Mouse (Mus musculus) intestine, postnatal 0 days (tissue): ENCODE data around the gene Fkbp2. TPM values are rescaled to one million over a fixed set of nuclear protein-coding genes. Genes with fewer than 3 reads are reported as not detected.

Experiments
- ATAC-seq: fragments of 200-750 bp; cut with Nextera tagmentation; 2 replicates; pipeline ENCODE4 v1.8.0; 2017; ENCODE audit warnings: mild to moderate bottlenecking, moderate TSS enrichment, moderate library complexity
- H3K27ac ChIP-seq: fragments of 300-500 bp; sonication (generic); 2 replicates; pipeline ENCODE4 v1.5.1; 2014; ENCODE audit warnings: mild to moderate bottlenecking, low read depth, low read length, moderate library complexity
- H3K27me3 ChIP-seq: fragments of 300-500 bp; sonication (generic); replicated peaks from 2 replicates; pipeline ENCODE4 v1.6.1; 2014; ENCODE audit warnings: low read length, mixed read lengths; ENCODE audit not compliant: control insufficient read depth, insufficient read depth
- H3K36me3 ChIP-seq: fragments of 300-500 bp; sonication (generic); 2 replicates; pipeline ENCODE4 v1.6.1; 2014; ENCODE audit warnings: mild to moderate bottlenecking, moderate library complexity; ENCODE audit not compliant: control insufficient read depth, insufficient read depth
- H3K4me1 ChIP-seq: fragments of 300-500 bp; sonication (generic); replicated peaks from 2 replicates; pipeline ENCODE4 v1.6.1; 2014; ENCODE audit warnings: antibody characterized with exemption, low read length, mixed read lengths; ENCODE audit not compliant: control insufficient read depth, insufficient read depth
- H3K4me2 ChIP-seq: fragments of 300-500 bp; sonication (generic); replicated peaks from 2 replicates; pipeline ENCODE4 v1.6.1; 2014; ENCODE audit warnings: low read depth, mild to moderate bottlenecking, moderate library complexity
- H3K4me3 ChIP-seq: fragments of 300-500 bp; sonication (generic); 2 replicates; pipeline ENCODE4 v1.5.1; 2014; ENCODE audit warnings: low read depth, low read length
- H3K9ac ChIP-seq: fragments of 300-500 bp; sonication (generic); 2 replicates; pipeline ENCODE4 v1.6.1; 2014; ENCODE audit warnings: mild to moderate bottlenecking, low read depth, low read length
- H3K9me3 ChIP-seq: fragments of 300-500 bp; sonication (generic); 2 replicates; pipeline ENCODE4 v1.6.1; 2016; ENCODE audit warnings: mixed run types; ENCODE audit not compliant: control insufficient read depth
- CTCF ChIP-seq: sonication (generic); IDR thresholded peaks from 2 replicates; pipeline ENCODE4 v1.5.1; 2016; ENCODE audit warnings: low read depth, mild to moderate bottlenecking, control low read depth, antibody characterized with exemption, moderate library complexity
- WGBS: fragments of 180-500 bp; shearing (Covaris S2); extraction: QIAGEN DNeasy Blood & Tissue Kit; methylation state at CpG from one replicate; pipeline ENCODE4 v1.1.7; 2014; 5-methylcytosine and 5-hydroxymethylcytosine counted together
- polyA plus RNA-seq: library from polyadenylated mRNA; unstranded; fragments of >200 nt; fragmentation: Nextera tagmentation; extraction: Ambion mirVana; gene quantifications from 2 replicates; pipeline ENCODE4 v1.2.1, GENCODE M21; 2015

The Fkbp2 gene
- polyA plus RNA-seq, 1 experiment from 2014 or later: 142 TPM

GRCm38 (mm10) chr19:6939106-6940002 lies 40.9 kb downstream of the Fkbp2 start:
- 89% methylated on average over 20 of the region's 20 CpGs for WGBS
- H3K4me1 ChIP-seq: no peaks in the 10 kb centered on the region
- no peak overlapping the region for H3K4me3 ChIP-seq
- TF ChIP-seq CTCF: no peak
- H3K4me2 ChIP-seq: no peak overlapping the region
- H3K27ac ChIP-seq: peak overlapping the region; percentile 28; the same call in 1 of the 2 replicates
- peaks cover 18% of the 10 kb centered on the region for H3K27me3 ChIP-seq
- H3K36me3 ChIP-seq: no peaks in the 10 kb centered on the region; the same call in 1 of the 2 replicates
- no peak overlapping the region for H3K9ac ChIP-seq
- ATAC-seq: no peak
- H3K9me3 ChIP-seq: no peaks in the 10 kb centered on the region

- no peak overlapping the region for H3K4me2 ChIP-seq
- no peaks in the 10 kb centered on the region for H3K9me3 ChIP-seq
- H3K9ac ChIP-seq: no peak overlapping the region
- 82% methylated on average over 16 of the region's 16 CpGs for WGBS
- no peaks in the 10 kb centered on the region; the same call in 1 of the 2 replicates for H3K36me3 ChIP-seq
- H3K27ac ChIP-seq: no peak overlapping the region
- TF ChIP-seq CTCF: no peak
- peaks cover 6% of the 10 kb centered on the region for H3K4me1 ChIP-seq
- no peak for ATAC-seq
- no peak overlapping the region for H3K4me3 ChIP-seq
- H3K27me3 ChIP-seq: peaks cover 33% of the 10 kb centered on the region
Observed at GRCm38 (mm10) chr19:6937541-6938465, 42.5 kb downstream of the Fkbp2 start.

GRCm38 (mm10) chr19:6936299-6936698 lies 44.0 kb downstream of the Fkbp2 start:
- H3K9me3 ChIP-seq: no peaks in the 10 kb centered on the region
- H3K4me3 ChIP-seq: no peak overlapping the region
- peaks cover 45% of the 10 kb centered on the region for H3K27me3 ChIP-seq
- ATAC-seq: no peak
- H3K27ac ChIP-seq: no peak overlapping the region
- no peaks in the 10 kb centered on the region for H3K36me3 ChIP-seq
- H3K4me1 ChIP-seq: peaks cover 6% of the 10 kb centered on the region
- peak; percentile 65 for TF ChIP-seq CTCF
- no peak overlapping the region for H3K9ac ChIP-seq
- H3K4me2 ChIP-seq: no peak overlapping the region
- WGBS: 26% methylated on average over 3 of the region's 3 CpGs

- Histone ChIP-seq H3K4me1 (peaks cover 6% of the 10 kb centered on the region), H3K9me3 (no peaks in the 10 kb centered on the region), H3K27ac (no peak within 1 kb of the TSS), H3K27me3 (peaks cover 49% of the 10 kb centered on the region), H3K4me2 (peak within 1 kb of the TSS; percentile 74), H3K9ac (0 out of 2 replicates have a peak within 1 kb of the TSS, but pooled peaks have one; percentile 26), H3K36me3 (no peaks in the 10 kb centered on the region), H3K4me3 (peak within 1 kb of the TSS; percentile 42)
- no peak for ATAC-seq
- no peak for TF ChIP-seq CTCF
- 12% methylated on average over 23 of the region's 23 CpGs for WGBS
Observed at GRCm38 (mm10) chr19:6934195-6934977, 45.9 kb downstream of the Fkbp2 start, which contains the start of gene Kcnk4. Gene Kcnk4, minus strand, starts transcription at chr19:6934515.

- peaks cover 49% of the 10 kb centered on the region for H3K27me3 ChIP-seq
- H3K27ac ChIP-seq: no peak overlapping the region
- no peaks in the 10 kb centered on the region for H3K9me3 ChIP-seq
- WGBS: 5% methylated on average over 58 of the region's 58 CpGs
- H3K4me1 ChIP-seq: peaks cover 6% of the 10 kb centered on the region
- H3K9ac ChIP-seq: 0 out of 2 replicates have a peak overlapping the region, but pooled peaks have one; percentile 26
- peak; percentile 26; the same call in 1 of the 2 replicates for ATAC-seq
- peak overlapping the region; percentile 42 for H3K4me3 ChIP-seq
- no peaks in the 10 kb centered on the region for H3K36me3 ChIP-seq
- 0 out of 2 replicates have a peak, but pooled peaks have one; percentile 4 for TF ChIP-seq CTCF
- peak overlapping the region; percentile 74 for H3K4me2 ChIP-seq
Observed at GRCm38 (mm10) chr19:6933436-6934194, 46.7 kb downstream of the Fkbp2 start.
